Mouse (Mus musculus) midbrain, postnatal 0 days (tissue): ENCODE data around the gene Zmynd10. TPM values are rescaled to one million over a fixed set of nuclear protein-coding genes. Genes with fewer than 3 reads are reported as not detected.
"Not testable (repeated sequence)": the region's sequence is repeated elsewhere in the genome, so short reads cannot be mapped to it uniquely, and the experiment has no call there.

Source experiments
- ATAC-seq: fragments of 200-750 bp; cut with Nextera tagmentation; 2 replicates; pipeline ENCODE4 v1.8.0; 2017; ENCODE audit warnings: moderate number of reproducible peaks, mild to moderate bottlenecking, moderate TSS enrichment, moderate library complexity; ENCODE audit not compliant: low FRiP score
- DNase-seq: peaks from one replicate; pipeline ENCODE4 v3.0.0-alpha.2; 2015; ENCODE audit warnings: low spot score
- H3K27ac ChIP-seq: fragments of 300-500 bp; sonication (generic); 2 replicates; pipeline ENCODE4 v1.5.1; 2014; ENCODE audit warnings: low read depth, mild to moderate bottlenecking, low read length, mixed read lengths
- H3K27me3 ChIP-seq: fragments of 300-500 bp; sonication (generic); 2 replicates; pipeline ENCODE4 v1.6.1; 2014; ENCODE audit warnings: low read length, control low read depth, mixed read lengths; ENCODE audit not compliant: insufficient read depth
- H3K36me3 ChIP-seq: fragments of 300-500 bp; sonication (generic); 2 replicates; pipeline ENCODE4 v1.6.1; 2014; ENCODE audit warnings: low read length, control low read depth, mixed read lengths; ENCODE audit not compliant: insufficient read depth
- H3K4me1 ChIP-seq: fragments of 300-500 bp; sonication (generic); 2 replicates; pipeline ENCODE4 v1.6.1; 2014; ENCODE audit warnings: mild to moderate bottlenecking, control low read depth, antibody characterized with exemption, low read length, mixed read lengths; ENCODE audit not compliant: insufficient read depth
- H3K4me2 ChIP-seq: fragments of 300-500 bp; sonication (generic); 2 replicates; pipeline ENCODE4 v1.6.1; 2014; ENCODE audit warnings: low read depth, mild to moderate bottlenecking, low read length, mixed read lengths; ENCODE audit not compliant: poor library complexity, severe bottlenecking
- H3K4me3 ChIP-seq: fragments of 300-500 bp; sonication (generic); 2 replicates; pipeline ENCODE4 v1.5.1; 2014; ENCODE audit warnings: low read depth, mild to moderate bottlenecking, low read length, moderate library complexity
- H3K9ac ChIP-seq: fragments of 300-500 bp; sonication (generic); replicated peaks from 2 replicates; pipeline ENCODE4 v1.6.1; 2014; ENCODE audit warnings: mild to moderate bottlenecking, low read length, moderate library complexity, mixed read lengths; ENCODE audit not compliant: poor library complexity, severe bottlenecking
- H3K9me3 ChIP-seq: fragments of 300-500 bp; sonication (generic); 2 replicates; pipeline ENCODE4 v1.6.1; 2016; ENCODE audit warnings: low read length, control low read depth
- CTCF ChIP-seq: IDR thresholded peaks from 2 replicates; pipeline ENCODE4 v1.5.1; 2016; ENCODE audit warnings: antibody characterized with exemption, mild to moderate bottlenecking
- WGBS: fragments of 180-500 bp; shearing (Covaris S2); extraction: QIAGEN DNeasy Blood & Tissue Kit; methylation state at CpG from one replicate; pipeline ENCODE4 v1.1.7; 2014; 5-methylcytosine and 5-hydroxymethylcytosine counted together
- polyA plus RNA-seq: library from polyadenylated mRNA; unstranded; fragments of >200 nt; fragmentation: Nextera tagmentation; extraction: Ambion mirVana; gene quantifications from 2 replicates; pipeline ENCODE4 v1.2.1, GENCODE M21; 2015
- total RNA-seq: library from RNA; depleted of rRNA; stranded (reverse); fragments of >200 nt; gene quantifications from 2 replicates; pipeline ENCODE4 v1.2.3, GENCODE M21; 2014

Zmynd10 gene
- total and polyA plus RNA-seq, 2 experiments from 2014 or later: 3.3 to 4.9 TPM

DNA sequence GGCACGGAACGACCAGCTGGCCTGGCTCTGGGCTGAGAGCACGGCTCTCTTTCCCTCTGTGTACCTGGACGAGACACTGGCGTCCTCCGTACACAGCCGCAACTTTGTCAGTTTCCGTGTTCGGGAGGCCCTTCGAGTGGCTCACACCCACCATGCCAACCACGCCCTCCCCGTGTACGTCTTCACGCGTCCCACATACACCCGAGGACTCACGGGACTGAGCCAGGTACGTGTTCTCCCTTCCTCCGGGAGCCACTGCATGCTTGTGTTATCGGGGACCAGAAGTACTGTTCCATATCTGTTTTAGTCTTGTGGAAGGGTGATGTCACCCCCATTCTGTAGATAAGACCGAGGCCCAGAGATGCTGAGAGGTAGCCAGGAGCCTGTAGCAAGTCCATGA is 23.7 kb downstream of the Zmynd10 start:
- H3K36me3 ChIP-seq: peaks cover 15% of the 10 kb centered on the region
- H3K4me3 ChIP-seq: no peak overlapping the region; the same call in 1 of the 2 replicates
- no peak overlapping the region for H3K27ac ChIP-seq
- DNase-seq (no peak), ATAC-seq (no peak)
- peaks cover 20% of the 10 kb centered on the region for H3K4me1 ChIP-seq
- H3K9me3 ChIP-seq: no peaks in the 10 kb centered on the region
- no peaks in the 10 kb centered on the region for H3K27me3 ChIP-seq
- H3K9ac ChIP-seq: no peak overlapping the region
- WGBS: 94% methylated on average over 21 of the region's 21 CpGs
- H3K4me2 ChIP-seq: peak overlapping the region; percentile 80; the same call in 1 of the 2 replicates
- no peak for TF ChIP-seq CTCF

DNA sequence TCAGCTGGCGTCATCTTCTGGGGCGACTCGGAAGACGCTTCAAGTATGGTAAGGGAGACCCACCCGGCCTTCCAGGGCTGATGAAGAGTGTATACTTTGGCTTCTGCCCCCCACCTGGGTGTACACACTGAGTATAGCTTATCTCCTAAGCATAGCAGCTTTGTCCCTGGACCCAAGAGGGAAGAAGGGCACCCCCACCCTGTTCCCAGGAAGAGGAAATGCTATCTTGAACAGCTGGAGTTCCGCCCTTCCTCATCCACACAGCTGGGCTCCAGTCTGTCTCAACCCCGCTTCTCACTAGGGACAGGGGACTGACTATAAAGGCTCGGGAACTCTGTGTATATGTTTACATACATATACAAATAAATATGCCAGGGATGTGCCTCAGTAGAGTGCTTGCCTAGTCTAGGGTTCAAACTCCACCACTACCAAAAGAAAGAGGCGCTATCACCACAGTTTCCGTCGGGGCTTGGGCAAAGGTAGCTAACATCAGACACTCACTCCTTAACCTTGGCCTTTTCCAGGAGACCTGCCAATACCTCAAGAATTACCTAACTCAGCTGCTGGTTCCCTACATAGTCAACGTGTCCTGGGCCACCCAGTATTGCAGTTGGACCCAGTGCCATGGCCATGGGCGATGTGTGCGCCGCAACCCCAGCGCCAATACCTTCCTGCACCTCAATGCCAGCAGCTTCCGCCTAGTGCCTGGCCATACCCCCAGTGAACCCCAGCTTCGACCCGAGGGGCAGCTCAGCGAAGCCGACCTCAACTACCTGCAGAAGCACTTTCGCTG is 24.6 kb downstream of the Zmynd10 start:
- 93% methylated on average over 22 of the region's 22 CpGs for WGBS
- DNase-seq (no peak), ATAC-seq (no peak)
- Histone ChIP-seq H3K9me3 (no peaks in the 10 kb centered on the region), H3K36me3 (peaks cover 15% of the 10 kb centered on the region), H3K4me2 (no peak overlapping the region), H3K9ac (no peak overlapping the region), H3K4me3 (no peak overlapping the region), H3K4me1 (peaks cover 20% of the 10 kb centered on the region), H3K27me3 (no peaks in the 10 kb centered on the region), H3K27ac (no peak overlapping the region)
- TF ChIP-seq CTCF: no peak

DNA sequence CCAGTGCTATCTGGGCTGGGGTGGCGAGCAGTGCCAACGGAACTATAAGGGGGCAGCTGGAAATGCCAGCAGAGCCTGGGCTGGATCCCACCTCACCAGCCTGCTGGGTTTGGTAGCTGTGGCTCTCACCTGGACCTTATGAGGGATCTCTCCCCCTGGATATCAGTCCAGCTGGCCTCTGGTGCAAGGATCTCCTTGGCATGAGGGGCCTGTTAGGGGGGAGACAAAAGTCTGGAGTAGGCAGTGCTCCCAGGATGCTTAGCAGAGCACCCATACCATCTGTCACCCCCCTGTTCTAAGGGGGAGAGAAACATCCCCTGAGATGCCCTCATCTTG is 25.2 kb downstream of the Zmynd10 start:
- no peak for ATAC-seq
- 100% methylated on average over 2 of the region's 2 CpGs for WGBS
- Histone ChIP-seq H3K4me2 (no peak overlapping the region), H3K36me3 (peaks cover 15% of the 10 kb centered on the region), H3K4me1 (peaks cover 20% of the 10 kb centered on the region), H3K27ac (no peak overlapping the region), H3K9ac (no peak overlapping the region), H3K4me3 (no peak overlapping the region), H3K9me3 (no peaks in the 10 kb centered on the region), H3K27me3 (no peaks in the 10 kb centered on the region)
- no peak for DNase-seq
- no peak for TF ChIP-seq CTCF

DNA sequence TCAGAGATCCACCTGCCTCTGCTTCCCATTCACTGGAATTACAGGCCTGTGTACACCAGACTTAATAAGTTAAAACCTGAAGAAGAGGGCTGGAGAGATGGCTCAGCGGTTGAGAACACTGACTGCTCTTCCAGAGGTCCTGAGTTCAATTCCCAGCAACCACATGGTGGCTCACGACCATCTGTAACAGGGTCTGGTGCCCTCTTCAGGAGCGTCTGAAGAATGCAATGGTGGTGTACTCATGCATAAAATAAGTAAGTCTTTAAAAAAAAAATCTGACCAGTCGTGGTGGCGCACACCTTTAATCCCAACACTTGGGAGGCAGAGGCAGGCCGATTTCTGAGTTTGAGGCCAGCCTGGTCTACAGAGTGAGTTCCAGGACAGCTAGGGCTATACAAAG is 26.7 kb downstream of the Zmynd10 start:
- DNase-seq, H3K4me2 ChIP-seq, ATAC-seq, H3K9ac ChIP-seq, H3K9me3 ChIP-seq, H3K4me3 ChIP-seq, H3K27ac ChIP-seq, H3K27me3 ChIP-seq: not testable (repeated sequence)
- Histone ChIP-seq H3K4me1 (peaks cover 12% of the 10 kb centered on the region; the same call in 1 of the 2 replicates), H3K36me3 (peaks cover 15% of the 10 kb centered on the region)
- TF ChIP-seq CTCF: 0 out of 2 replicates have a peak, but pooled peaks have one; percentile 11
- WGBS: 84% methylated on average over 6 of the region's 6 CpGs

DNA sequence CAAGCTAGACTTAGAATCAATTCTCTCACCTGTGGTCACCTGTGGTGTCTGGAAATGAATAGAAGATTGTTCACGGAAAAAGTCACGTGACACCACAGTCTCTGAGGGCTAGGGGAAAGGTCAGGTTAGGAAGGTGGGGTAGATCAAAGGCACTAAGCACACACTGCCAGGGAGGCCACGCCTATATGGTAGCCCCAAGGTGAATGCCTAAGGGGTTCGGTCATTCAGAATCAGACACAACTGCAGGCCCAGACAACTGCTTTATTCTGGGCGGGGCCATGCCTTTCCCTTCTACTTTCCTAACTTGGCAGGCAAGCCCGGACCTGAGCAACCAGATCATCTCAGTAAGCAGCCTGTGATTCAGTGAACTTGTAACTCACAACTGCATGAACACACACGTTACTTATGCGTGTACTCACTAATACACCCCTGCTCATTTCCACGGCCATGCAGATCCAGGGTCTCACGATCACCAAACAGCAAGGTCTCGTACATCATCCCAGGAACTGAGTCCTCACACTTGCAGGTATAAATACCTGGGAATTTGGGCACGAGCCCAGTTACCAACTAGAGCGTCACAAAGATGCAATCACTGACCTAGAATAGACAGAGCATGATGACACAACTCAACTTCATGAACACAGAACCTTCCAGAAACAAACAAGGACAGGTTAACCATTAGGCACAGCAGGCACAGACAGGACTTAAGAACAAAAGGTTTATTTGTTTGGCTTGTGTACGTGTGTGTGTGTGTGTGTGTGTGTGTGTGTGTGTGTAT is 28.7 kb downstream of the Zmynd10 start:
- no peak overlapping the region for H3K4me2 ChIP-seq
- no peak for ATAC-seq
- no peak overlapping the region for H3K27ac ChIP-seq
- H3K4me3 ChIP-seq: no peak overlapping the region
- H3K9me3 ChIP-seq: no peaks in the 10 kb centered on the region
- no peak overlapping the region for H3K9ac ChIP-seq
- no peak for TF ChIP-seq CTCF
- peaks cover 14% of the 10 kb centered on the region for H3K36me3 ChIP-seq
- H3K4me1 ChIP-seq: peaks cover 9% of the 10 kb centered on the region; the same call in 1 of the 2 replicates
- WGBS: 88% methylated on average over 14 of the region's 14 CpGs
- DNase-seq: no peak
- no peaks in the 10 kb centered on the region for H3K27me3 ChIP-seq
